Mouse (Mus musculus): ENCODE results near the gene Car10. TPM values are rescaled to one million over a fixed set of nuclear protein-coding genes. Genes with fewer than 3 reads are reported as not detected.

Gene Car10
- total and polyA plus RNA-seq, 3 experiments = not detected

DNA sequence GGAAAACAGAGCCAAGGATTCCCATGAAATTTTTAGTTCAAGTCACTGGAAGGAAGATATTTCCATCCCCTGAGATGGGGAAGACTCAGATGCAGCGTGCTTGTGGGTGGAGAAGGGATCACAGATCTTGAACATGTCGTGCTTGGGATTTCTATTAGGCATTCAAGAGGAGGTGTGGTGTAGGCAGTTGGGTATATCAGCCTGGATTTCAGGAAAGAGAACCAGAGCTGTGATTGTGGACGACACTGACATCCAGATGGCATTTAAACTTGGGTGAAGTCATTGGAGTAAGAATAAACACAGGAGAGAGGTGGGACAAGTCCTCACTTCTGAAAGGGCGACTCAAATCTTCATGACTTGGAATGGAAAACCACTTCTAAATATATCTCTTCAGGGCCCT lies 490.0 kb downstream of the Car10 start:
- H3K4me3 ChIP-seq (ENCODE audit: control insufficient read depth in 1 of 2, insufficient read depth in 1 of 2, low read depth in 2 of 2, low read length in 2 of 2) = no peak overlapping the region
- DNase-seq (ENCODE audit: low read depth, low spot score) = no peak
- H3K27ac ChIP-seq (ENCODE audit: control insufficient read depth, low read depth, low read length) = no peak overlapping the region
- no peaks in the 10 kb centered on the region for H3K4me1 ChIP-seq (ENCODE audit: control insufficient read depth in 1 of 2, insufficient read depth in 2 of 2, low read length in 2 of 2)
- no peak overlapping the region for H3K9ac ChIP-seq (ENCODE audit: control insufficient read depth, low read depth, low read length, poor library complexity, severe bottlenecking)
- H3K36me3 ChIP-seq (ENCODE audit: control insufficient read depth in 1 of 2, insufficient read depth in 2 of 2, low read length in 2 of 2) = no peaks in the 10 kb centered on the region
- TF ChIP-seq E2F4 (IDR thresholded peaks at IDR 0.05; ENCODE audit: borderline replicate concordance, low read depth, low read length) (no peak), MAX (IDR thresholded peaks at IDR 0.05; ENCODE audit: low read length) (no peak)
- no peaks in the 10 kb centered on the region for H3K27me3 ChIP-seq (ENCODE audit: control insufficient read depth in 1 of 2, insufficient read depth in 2 of 2, low read length in 2 of 2)
- no peaks in the 10 kb centered on the region for H3K79me2 ChIP-seq (ENCODE audit: control insufficient read depth, insufficient read depth, low read length, poor library complexity)
- H3K9me3 ChIP-seq (replicated peaks; ENCODE audit: insufficient read depth, low read length) = no peaks in the 10 kb centered on the region

DNA sequence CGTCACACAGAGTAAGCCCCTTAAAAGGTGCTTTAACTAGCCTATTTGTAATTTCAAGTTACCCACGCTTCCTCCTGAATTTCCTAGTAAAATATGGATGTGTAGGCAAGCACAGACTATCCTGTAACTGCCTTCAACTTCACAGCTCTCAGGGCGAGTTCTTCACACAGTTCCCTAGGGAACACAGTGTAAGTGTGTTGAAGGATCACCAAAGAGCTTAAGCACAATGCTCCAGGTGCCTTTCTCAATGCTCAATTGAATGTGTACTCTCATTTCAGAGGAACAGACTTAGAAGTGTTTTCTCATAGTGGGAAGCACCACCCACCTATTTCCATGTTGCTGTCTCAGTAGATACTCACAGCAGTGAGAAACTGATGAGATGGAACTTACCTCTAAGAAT lies 492.8 kb downstream of the Car10 start:
- H3K4me3 ChIP-seq (ENCODE audit: control insufficient read depth in 1 of 2, insufficient read depth in 1 of 2, low read depth in 2 of 2, low read length in 2 of 2) = no peak overlapping the region
- no peaks in the 10 kb centered on the region for H3K79me2 ChIP-seq (ENCODE audit: control insufficient read depth, insufficient read depth, low read length, poor library complexity)
- H3K27me3 ChIP-seq (ENCODE audit: control insufficient read depth in 1 of 2, insufficient read depth in 2 of 2, low read length in 2 of 2) = no peaks in the 10 kb centered on the region
- no peak for DNase-seq (ENCODE audit: low read depth, low spot score)
- TF ChIP-seq NELFE (IDR thresholded peaks at IDR 0.05; ENCODE audit: low read depth, low read length) = no peak
- no peak for TF ChIP-seq MAZ (IDR thresholded peaks at IDR 0.05; ENCODE audit: low read depth, low read length)
- TF ChIP-seq RCOR1 (IDR thresholded peaks at IDR 0.05; ENCODE audit: low read depth, low read length) = no peak
- TF ChIP-seq POLR2AphosphoS2 (IDR thresholded peaks at IDR 0.05; ENCODE audit: low read length) = no peak
- TF ChIP-seq TAL1 (IDR thresholded peaks at IDR 0.05; ENCODE audit: low read length) = no peak
- no peak for TF ChIP-seq E2F4 (IDR thresholded peaks at IDR 0.05; ENCODE audit: borderline replicate concordance, low read depth, low read length)
- no peak for TF ChIP-seq ELF1 (IDR thresholded peaks at IDR 0.05; ENCODE audit: low read depth, low read length)
- no peak for TF ChIP-seq SIN3A (IDR thresholded peaks at IDR 0.05; ENCODE audit: low read length)
- no peak for TF ChIP-seq NRF1 (IDR thresholded peaks at IDR 0.05; ENCODE audit: insufficient read depth, low read depth, low read length, poor library complexity, severe bottlenecking)
- TF ChIP-seq TCF12 (IDR thresholded peaks at IDR 0.05; ENCODE audit: low read depth, low read length) = no peak
- no peak for TF ChIP-seq POLR2AphosphoS5 (IDR thresholded peaks at IDR 0.05; ENCODE audit: borderline replicate concordance, low read depth, low read length)
- TF ChIP-seq ZC3H11A (IDR thresholded peaks at IDR 0.05; ENCODE audit: low read depth, low read length) = no peak
- TF ChIP-seq RAD21 (IDR thresholded peaks at IDR 0.05; ENCODE audit: low read depth, low read length) = no peak
- TF ChIP-seq MAFK (IDR thresholded peaks at IDR 0.05; ENCODE audit: borderline replicate concordance, low read depth, low read length) = no peak
- no peak for TF ChIP-seq KAT2A (conservative IDR thresholded peaks at IDR 0.05; ENCODE audit: low read depth, low read length)
- TF ChIP-seq MEF2A (IDR thresholded peaks at IDR 0.05; ENCODE audit: extremely low read depth, insufficient replicate concordance, low read depth, low read length, poor library complexity, severe bottlenecking) = no peak
- TF ChIP-seq TBP (IDR thresholded peaks at IDR 0.05; ENCODE audit: low read depth, low read length) = no peak
- TF ChIP-seq POLR2A (IDR thresholded peaks at IDR 0.05; ENCODE audit: control insufficient read depth in 1 of 2, insufficient read depth in 1 of 2, low read depth in 1 of 2, low read length in 2 of 2, poor library complexity in 1 of 2) = no peak
- H3K9me3 ChIP-seq (replicated peaks; ENCODE audit: insufficient read depth, low read length) = no peaks in the 10 kb centered on the region; the same call in 1 of the 2 replicates
- no peaks in the 10 kb centered on the region for H3K4me1 ChIP-seq (ENCODE audit: control insufficient read depth in 1 of 2, insufficient read depth in 2 of 2, low read length in 2 of 2)
- H3K9ac ChIP-seq (ENCODE audit: control insufficient read depth, low read depth, low read length, poor library complexity, severe bottlenecking) = no peak overlapping the region
- H3K36me3 ChIP-seq (ENCODE audit: control insufficient read depth in 1 of 2, insufficient read depth in 2 of 2, low read length in 2 of 2) = no peaks in the 10 kb centered on the region
- no peak overlapping the region for H3K27ac ChIP-seq (ENCODE audit: control insufficient read depth, low read depth, low read length)

Measured in MEL (cell line).